Mouse (Mus musculus): Measurements from ENCODE around the gene Tmem51. TPM values are rescaled to one million over a fixed set of nuclear protein-coding genes. Genes with fewer than 3 reads are reported as not detected.

Gene Tmem51
- total and polyA plus RNA-seq, 3 experiments: not detected

DNA sequence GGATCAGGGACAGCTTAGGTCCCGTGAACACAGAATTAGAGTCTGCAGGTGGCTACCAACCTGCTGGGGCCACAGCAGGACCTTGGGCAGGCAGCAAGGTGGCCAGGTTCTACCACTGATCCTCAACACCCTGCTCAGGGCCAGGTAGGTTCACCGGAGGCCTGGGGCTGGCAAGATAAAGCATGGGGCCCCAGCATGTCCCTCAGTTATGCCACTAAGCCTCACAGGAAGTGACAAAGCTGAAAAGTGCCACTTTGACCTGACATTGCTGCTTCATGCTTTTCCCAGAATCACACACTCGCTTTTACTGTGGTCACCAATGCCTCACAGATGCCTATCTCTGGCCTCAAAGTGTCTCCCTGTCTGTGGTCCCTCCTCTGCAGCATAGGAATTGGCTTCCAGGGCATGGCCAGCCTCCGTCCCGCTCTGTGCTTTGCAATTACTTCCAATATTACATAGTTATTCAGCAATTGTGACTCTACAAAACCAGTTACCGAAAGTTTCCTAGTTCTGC lies 43.2 kb upstream of the Tmem51 start:
- Histone ChIP-seq H3K9ac (ENCODE audit: control insufficient read depth, low read depth, low read length, poor library complexity, severe bottlenecking) (no peak overlapping the region), H3K36me3 (ENCODE audit: control insufficient read depth in 1 of 2, insufficient read depth in 2 of 2, low read length in 2 of 2) (no peaks in the 10 kb centered on the region), H3K27ac (ENCODE audit: control insufficient read depth, low read depth, low read length) (no peak overlapping the region), H3K27me3 (ENCODE audit: control insufficient read depth in 1 of 2, insufficient read depth in 2 of 2, low read length in 2 of 2) (no peaks in the 10 kb centered on the region), H3K4me3 (ENCODE audit: control insufficient read depth in 1 of 2, insufficient read depth in 1 of 2, low read depth in 2 of 2, low read length in 2 of 2) (no peak overlapping the region), H3K4me1 (ENCODE audit: control insufficient read depth in 1 of 2, insufficient read depth in 2 of 2, low read length in 2 of 2) (no peaks in the 10 kb centered on the region), H3K79me2 (ENCODE audit: control insufficient read depth, insufficient read depth, low read length, poor library complexity) (no peaks in the 10 kb centered on the region), H3K9me3 (replicated peaks; ENCODE audit: insufficient read depth, low read length) (no peaks in the 10 kb centered on the region)
- DNase-seq (ENCODE audit: low read depth, low spot score): no peak
- no peak for TF ChIP-seq USF2 (IDR thresholded peaks at IDR 0.05; ENCODE audit: borderline replicate concordance in 1 of 2, insufficient read depth in 1 of 2, low read depth in 1 of 2, low read length in 2 of 2)
- no peak for TF ChIP-seq E2F4 (IDR thresholded peaks at IDR 0.05; ENCODE audit: borderline replicate concordance, low read depth, low read length)
- TF ChIP-seq EP300 (IDR thresholded peaks at IDR 0.05; ENCODE audit: low read depth in 1 of 2, low read length in 2 of 2): no peak
- no peak for TF ChIP-seq MAX (IDR thresholded peaks at IDR 0.05; ENCODE audit: low read length)
- TF ChIP-seq USF1 (IDR thresholded peaks at IDR 0.05; ENCODE audit: low read depth, low read length): no peak

DNA sequence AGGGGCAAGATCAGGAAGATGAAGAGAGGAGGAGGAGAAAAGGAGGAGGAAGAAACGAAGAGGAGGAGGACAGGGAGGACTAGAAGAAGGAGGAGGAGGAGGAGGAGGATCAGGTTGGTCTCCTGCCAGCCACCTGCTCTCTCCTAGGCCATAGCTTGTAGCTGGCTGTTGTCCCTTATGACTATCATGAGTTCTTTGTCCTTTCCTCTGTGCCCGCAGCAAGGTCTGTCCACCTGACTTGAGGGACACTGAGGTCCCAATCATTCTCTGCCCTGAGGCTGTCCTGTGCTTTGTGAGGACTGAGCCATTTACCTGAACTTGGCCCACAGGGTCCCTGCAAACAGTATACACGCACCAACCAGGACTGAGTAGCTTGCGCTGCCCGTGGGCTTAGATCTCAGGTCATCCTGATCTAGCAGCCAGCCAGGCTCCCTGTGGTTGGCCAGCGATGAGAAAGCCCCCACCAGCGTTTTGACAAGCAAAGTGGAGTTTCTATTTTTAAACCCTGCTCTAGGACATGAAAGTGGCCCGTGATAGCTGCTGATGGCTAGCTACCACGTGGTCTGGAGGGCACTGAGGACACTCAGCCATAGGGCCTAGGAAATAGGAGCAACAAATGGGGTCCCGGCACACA lies 42.7 kb upstream of the Tmem51 start:
- H3K4me1 ChIP-seq (ENCODE audit: control insufficient read depth in 1 of 2, insufficient read depth in 2 of 2, low read length in 2 of 2): no peaks in the 10 kb centered on the region
- no peak overlapping the region for H3K27ac ChIP-seq (ENCODE audit: control insufficient read depth, low read depth, low read length)
- H3K9ac ChIP-seq (ENCODE audit: control insufficient read depth, low read depth, low read length, poor library complexity, severe bottlenecking): no peak overlapping the region
- no peaks in the 10 kb centered on the region for H3K36me3 ChIP-seq (ENCODE audit: control insufficient read depth in 1 of 2, insufficient read depth in 2 of 2, low read length in 2 of 2)
- no peaks in the 10 kb centered on the region for H3K27me3 ChIP-seq (ENCODE audit: control insufficient read depth in 1 of 2, insufficient read depth in 2 of 2, low read length in 2 of 2)
- H3K9me3 ChIP-seq (replicated peaks; ENCODE audit: insufficient read depth, low read length): no peaks in the 10 kb centered on the region
- H3K4me3 ChIP-seq (ENCODE audit: control insufficient read depth in 1 of 2, insufficient read depth in 1 of 2, low read depth in 2 of 2, low read length in 2 of 2): no peak overlapping the region
- H3K79me2 ChIP-seq (ENCODE audit: control insufficient read depth, insufficient read depth, low read length, poor library complexity): no peaks in the 10 kb centered on the region
- TF ChIP-seq GATA1 (IDR thresholded peaks at IDR 0.05; ENCODE audit: low read depth, low read length) (no peak), JUND (IDR thresholded peaks at IDR 0.05; ENCODE audit: low read depth, low read length) (no peak), MEF2A (IDR thresholded peaks at IDR 0.05; ENCODE audit: extremely low read depth, insufficient replicate concordance, low read depth, low read length, poor library complexity, severe bottlenecking) (no peak)
- DNase-seq (ENCODE audit: low read depth, low spot score): no peak

DNA sequence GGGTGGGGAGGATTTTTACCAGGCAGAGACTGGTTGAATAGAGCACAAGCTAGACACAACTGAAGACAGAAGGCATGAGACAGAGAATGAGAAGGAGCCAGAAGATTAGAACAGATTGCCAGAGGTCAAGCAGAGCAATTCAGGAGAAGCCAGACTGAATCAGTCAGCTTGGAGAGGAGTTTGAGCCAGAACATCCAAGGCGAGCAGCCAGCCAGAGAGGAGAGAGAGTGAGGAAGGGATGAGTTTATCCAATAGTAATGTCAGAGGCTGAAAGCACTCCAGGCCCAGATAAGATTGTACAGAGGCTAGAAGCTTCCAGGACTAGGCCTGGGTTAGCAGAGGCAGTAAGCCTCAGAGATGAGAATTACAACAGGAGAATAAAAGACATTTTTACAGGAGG lies 37.1 kb upstream of the Tmem51 start:
- Histone ChIP-seq H3K79me2 (ENCODE audit: control insufficient read depth, insufficient read depth, low read length, poor library complexity) (no peaks in the 10 kb centered on the region), H3K27me3 (ENCODE audit: control insufficient read depth in 1 of 2, insufficient read depth in 2 of 2, low read length in 2 of 2) (no peaks in the 10 kb centered on the region), H3K9me3 (replicated peaks; ENCODE audit: insufficient read depth, low read length) (no peaks in the 10 kb centered on the region), H3K9ac (ENCODE audit: control insufficient read depth, low read depth, low read length, poor library complexity, severe bottlenecking) (no peak overlapping the region), H3K4me3 (ENCODE audit: control insufficient read depth in 1 of 2, insufficient read depth in 1 of 2, low read depth in 2 of 2, low read length in 2 of 2) (no peak overlapping the region), H3K27ac (ENCODE audit: control insufficient read depth, low read depth, low read length) (no peak overlapping the region), H3K36me3 (ENCODE audit: control insufficient read depth in 1 of 2, insufficient read depth in 2 of 2, low read length in 2 of 2) (no peaks in the 10 kb centered on the region), H3K4me1 (ENCODE audit: control insufficient read depth in 1 of 2, insufficient read depth in 2 of 2, low read length in 2 of 2) (no peaks in the 10 kb centered on the region)
- no peak for DNase-seq (ENCODE audit: low read depth, low spot score)
- no peak for TF ChIP-seq USF2 (IDR thresholded peaks at IDR 0.05; ENCODE audit: borderline replicate concordance in 1 of 2, insufficient read depth in 1 of 2, low read depth in 1 of 2, low read length in 2 of 2)
- no peak for TF ChIP-seq NRF1 (IDR thresholded peaks at IDR 0.05; ENCODE audit: insufficient read depth, low read depth, low read length, poor library complexity, severe bottlenecking)
- no peak for TF ChIP-seq ZC3H11A (IDR thresholded peaks at IDR 0.05; ENCODE audit: low read depth, low read length)
- TF ChIP-seq JUND (IDR thresholded peaks at IDR 0.05; ENCODE audit: low read depth, low read length): no peak
- no peak for TF ChIP-seq USF1 (IDR thresholded peaks at IDR 0.05; ENCODE audit: low read depth, low read length)
- no peak for TF ChIP-seq NELFE (IDR thresholded peaks at IDR 0.05; ENCODE audit: low read depth, low read length)
- no peak for TF ChIP-seq ZMIZ1 (IDR thresholded peaks at IDR 0.05; ENCODE audit: low read depth, low read length)
- TF ChIP-seq HCFC1 (IDR thresholded peaks at IDR 0.05; ENCODE audit: low read depth, low read length): no peak
- no peak for TF ChIP-seq ZKSCAN1 (IDR thresholded peaks at IDR 0.05; ENCODE audit: low read depth, low read length)
- TF ChIP-seq RCOR1 (IDR thresholded peaks at IDR 0.05; ENCODE audit: low read depth, low read length): no peak
- no peak for TF ChIP-seq SMC3 (IDR thresholded peaks at IDR 0.05; ENCODE audit: low read depth, low read length)
- TF ChIP-seq TBP (IDR thresholded peaks at IDR 0.05; ENCODE audit: low read depth, low read length): no peak
- TF ChIP-seq MXI1 (IDR thresholded peaks at IDR 0.05; ENCODE audit: low read depth, low read length): no peak
- TF ChIP-seq GABPA (IDR thresholded peaks at IDR 0.05; ENCODE audit: low read depth, low read length): no peak
- no peak for TF ChIP-seq MAFK (IDR thresholded peaks at IDR 0.05; ENCODE audit: borderline replicate concordance, low read depth, low read length)

Data from MEL (cell line).